Mouse (Mus musculus): Measurements from ENCODE around the gene Psen1.

Psen1 gene

DNA sequence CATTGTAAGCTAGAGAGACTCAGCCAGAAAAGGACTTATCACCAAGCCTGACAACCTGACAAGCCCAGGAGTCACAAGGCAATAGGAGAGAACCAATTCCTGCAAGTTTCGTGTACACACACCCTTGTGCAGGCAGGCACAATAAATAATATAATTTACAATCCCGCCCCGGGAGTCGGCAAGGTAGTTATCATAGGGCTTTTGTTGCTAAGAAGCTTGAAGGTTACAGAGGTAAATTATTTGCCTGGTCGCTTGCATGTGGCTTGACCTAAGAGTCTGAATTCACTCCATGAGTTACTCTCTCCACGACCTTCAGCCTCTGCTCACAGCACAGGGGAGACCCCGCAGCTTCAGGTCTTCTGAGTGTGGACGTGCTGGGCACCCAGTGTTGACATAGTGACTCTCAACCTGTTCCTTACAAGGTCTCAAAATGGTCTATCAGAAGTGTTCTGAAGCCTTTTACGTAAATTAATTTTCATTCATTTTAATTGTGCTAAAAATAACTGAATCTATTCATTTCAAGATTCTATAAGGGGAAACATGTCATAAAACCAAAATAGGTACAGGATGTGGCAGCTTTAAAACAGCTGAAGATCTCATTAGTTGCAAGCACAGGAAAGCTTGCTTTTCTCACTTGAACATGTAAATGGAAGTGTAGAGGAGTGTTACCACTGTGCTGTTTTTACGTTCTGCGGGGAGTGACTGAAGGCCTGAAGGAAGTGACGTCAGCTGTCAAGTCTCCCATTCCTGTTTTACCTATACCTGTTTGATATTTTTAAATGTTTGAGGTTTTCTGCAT, 38.8 kb downstream of the Psen1 start:
- DNase-seq: no peak

DNA sequence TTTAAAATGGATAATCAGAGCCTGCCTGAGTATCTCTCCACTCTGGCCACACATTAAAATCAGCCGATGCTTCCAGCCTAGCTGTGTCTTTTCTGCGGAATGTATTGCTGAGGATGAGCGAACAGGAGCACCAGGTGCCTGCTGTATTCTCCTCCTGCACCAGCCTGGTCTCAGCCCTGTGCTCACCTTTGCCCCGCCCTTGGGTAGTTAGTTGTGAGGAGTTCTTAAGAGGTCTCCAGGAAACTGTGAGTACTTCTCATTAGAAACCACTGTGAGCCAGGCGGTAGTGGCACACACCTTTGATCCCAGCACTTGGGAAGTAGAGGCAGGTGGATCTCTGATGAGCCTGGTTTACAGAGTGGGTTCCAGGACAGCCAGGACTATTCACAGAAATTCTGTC, 44.3 kb downstream of the Psen1 start:
- DNase-seq: no peak

DNA sequence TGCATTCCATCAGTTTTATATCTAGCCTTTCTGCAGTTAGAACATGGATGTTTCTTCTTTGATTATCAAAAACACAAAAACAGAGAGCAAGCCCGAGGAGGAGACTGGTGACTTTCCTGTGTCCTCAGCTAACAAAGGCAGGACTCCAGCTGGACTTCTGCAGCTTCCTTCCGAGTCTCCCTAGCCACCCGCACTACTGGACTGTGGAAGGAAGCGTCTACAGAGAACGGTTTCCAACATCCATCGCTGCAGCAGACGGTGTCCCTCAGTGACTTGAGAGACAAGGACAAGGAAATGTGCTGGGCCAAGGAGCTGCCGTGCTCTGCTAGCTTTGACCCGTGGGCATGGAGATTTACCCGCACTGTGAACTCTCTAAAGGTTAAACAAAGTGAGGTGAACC, 46.1 kb downstream of the Psen1 start:
- DNase-seq: no peak

DNA sequence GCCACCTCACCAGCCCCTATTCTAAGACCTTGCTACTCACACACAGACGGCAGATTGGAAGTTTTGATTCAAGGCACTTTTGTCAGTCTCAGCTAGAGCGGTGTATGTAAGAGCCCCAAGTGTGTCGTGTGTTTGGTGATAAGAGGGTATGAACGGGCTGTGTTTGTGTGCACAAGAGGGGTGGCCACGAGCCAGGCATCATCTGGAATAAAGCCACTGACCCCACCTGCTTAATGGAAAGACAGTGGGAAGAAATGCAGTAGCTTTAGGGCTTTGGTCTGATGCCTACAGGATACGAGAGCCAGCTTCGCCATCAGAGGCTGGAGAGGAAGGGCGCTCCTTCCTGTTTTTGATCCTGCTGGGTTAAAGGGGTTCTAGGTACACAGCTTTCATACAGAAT, 48.3 kb downstream of the Psen1 start:
- peak; percentile 41 to 63 for DNase-seq

DNA sequence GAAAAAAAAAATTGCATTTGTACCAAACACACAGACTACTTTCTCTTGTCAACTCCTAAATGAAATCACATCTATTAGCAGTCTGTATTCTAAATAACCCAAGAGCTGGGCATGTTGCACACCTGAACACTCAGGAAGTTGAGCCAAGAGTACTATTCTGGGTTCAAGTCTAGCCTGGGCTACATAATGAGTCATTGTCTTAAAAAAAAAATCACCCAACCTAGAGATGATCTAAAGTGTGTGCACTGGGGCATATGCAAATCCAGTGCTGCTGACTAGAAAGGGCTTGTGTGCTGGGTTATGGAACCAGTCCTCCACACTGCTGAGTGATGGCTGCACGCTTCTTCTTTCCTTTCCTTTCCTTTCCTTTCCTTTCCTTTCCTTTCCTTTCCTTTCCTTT, 50.7 kb downstream of the Psen1 start:
- DNase-seq: no peak

DNA sequence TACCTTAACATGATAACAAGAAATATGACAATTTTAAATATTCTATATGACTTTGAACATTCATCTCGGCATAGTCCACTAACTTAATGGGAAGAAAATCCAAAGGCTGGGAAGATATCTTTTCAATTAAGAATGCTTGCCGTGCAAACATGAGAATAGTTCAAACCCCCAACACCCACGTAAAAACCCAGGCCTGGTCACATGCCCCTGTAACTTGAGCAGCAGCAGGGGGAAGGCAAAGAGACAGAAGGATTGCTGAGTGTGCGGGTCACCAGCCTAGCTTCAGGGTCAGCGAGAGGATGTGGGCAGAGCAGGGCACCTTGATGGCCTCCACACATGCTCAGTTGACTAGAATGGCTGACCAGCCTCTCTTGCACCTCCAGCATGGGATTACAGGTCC, 53.8 kb downstream of the Psen1 start:
- no peak for DNase-seq

DNA sequence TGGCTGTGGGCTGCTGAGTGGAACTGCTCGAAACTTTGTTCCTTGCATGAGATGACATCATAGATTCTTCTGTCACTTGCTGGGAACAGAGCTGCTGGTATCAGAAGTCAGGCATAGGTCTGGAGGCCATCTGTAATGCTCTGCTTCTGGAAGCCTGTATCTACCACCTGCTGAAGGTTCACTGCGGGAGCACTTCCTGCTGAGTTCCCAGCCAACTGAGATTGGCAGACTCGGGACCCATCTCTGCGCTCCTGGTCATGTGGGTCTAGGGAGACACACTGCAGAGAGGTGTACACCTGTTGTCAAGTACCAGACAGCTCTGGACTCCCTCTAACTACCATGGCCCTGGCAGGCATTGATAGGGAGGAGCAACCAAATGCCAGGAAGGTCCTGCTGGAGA, 54.9 kb downstream of the Psen1 start:
- DNase-seq: peak; percentile 20 to 21

DNA sequence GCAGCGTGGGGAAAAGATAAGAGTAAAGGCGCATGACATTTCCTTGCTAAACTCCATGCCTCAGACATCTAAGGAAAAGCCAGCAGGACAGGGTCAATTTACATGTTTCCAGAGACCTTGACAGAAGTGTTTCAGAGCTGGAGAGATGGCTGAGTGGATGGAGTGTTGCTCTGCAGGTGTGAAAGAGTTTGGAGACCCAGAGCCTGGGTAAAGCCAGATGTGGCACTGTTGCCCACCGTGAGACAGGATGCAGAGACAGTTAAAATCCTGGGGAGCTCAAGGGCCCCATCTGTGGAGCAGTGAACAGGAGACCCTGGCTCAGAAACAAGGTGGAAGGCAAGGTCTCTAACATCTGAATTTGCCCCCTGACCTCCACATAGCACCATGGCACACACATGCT, 55.8 kb downstream of the Psen1 start:
- DNase-seq: no peak

DNA sequence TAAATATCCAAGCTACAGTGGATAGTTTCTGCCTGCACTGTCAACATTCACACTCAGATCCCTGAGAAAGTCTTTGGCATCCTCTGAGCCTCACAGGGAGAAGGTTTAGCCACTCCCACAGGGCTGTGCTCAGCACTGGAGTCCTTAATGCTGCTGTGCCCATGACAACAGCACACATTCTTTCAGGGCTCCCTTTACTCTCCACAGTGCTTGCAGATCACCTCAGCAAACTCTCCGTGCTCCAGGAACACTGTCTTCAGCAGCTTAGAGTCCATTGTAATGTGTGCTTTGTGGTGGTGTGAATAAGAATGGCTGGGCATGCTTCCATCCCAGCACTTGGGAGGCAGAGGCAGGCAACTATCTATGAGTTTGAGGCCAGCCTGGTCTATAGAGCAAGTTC, 61.2 kb downstream of the Psen1 start:
- no peak for DNase-seq

DNA sequence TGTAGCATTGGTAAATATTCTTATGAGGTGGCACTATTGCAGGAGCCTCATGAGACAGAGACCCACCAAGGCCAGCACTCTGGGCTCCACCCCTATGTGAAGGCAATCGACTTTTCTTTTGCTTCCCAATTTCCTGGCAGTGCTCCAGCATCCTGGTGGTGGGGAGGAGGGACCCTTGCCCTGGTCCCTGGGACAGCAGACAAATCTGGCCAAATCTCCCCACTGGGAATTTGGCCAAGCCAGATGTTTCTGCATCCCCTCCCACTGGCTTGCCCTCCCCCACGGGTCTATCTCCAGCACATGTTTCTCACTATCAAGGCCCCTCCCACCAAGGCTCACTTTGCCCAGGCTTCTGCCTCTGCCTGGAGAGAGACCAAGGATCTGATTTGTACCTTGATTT, 64.5 kb downstream of the Psen1 start:
- peak in 1 of 2 experiments; percentile 23 for DNase-seq

DNA sequence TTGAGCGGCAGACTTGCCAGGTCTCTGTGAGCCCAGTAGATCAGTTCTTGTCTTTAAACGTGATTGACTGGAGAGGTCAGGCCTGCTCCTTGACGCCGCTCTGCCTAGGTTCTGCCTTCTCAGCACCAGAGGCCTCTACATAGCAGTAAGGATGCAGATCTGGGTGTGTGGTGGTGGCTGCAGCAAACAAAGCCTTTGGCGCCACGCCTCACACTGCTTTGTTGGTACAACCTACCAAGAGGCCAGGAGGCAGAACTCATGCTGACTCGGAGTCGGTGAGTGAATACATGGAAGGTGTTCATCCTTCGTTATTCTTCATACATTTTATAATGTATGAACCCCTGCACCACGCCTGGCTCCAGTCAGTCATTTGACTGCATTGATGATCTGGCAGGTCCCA, 70.8 kb downstream of the Psen1 start:
- no peak for DNase-seq

DNA sequence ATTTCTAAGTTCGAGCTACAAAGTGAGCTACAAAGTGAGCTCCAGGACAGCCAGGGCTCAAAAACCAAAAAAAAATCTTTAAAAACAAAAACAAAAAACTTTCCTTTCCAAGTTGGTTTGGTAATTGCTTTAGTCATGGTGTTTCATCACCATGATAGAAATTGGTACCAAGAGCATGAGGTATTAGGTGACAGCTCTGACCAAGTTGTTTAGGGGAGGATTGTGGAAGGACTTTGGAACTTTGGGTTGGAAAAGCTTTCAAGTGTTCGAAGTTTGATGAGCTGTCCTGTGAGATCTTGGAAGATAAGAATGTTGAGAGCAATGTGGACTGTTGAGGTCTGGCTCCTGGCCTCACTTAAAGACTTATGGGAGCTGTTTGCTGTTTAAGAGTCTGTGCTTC, 72.2 kb downstream of the Psen1 start:
- DNase-seq: no peak

DNA sequence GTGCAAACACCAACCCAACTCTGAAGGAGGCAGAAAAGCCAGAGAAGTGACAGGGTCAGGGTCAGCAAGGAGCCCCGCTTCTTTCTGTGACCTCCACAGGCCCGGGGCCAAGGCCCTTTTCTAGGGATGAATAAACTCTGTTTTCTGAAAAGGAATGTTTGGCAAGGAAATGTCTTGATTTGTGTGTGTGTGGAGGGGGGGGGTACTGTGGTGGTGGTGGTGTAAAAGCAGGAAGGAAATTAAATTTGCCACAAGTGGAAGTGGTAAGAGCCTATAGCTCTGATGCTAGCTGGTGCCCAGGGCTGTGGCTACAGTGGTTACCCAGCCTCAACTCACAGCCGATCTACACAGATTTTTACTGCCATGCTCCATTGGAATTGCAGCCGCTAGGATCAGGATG, 74.8 kb downstream of the Psen1 start:
- no peak for DNase-seq

DNA sequence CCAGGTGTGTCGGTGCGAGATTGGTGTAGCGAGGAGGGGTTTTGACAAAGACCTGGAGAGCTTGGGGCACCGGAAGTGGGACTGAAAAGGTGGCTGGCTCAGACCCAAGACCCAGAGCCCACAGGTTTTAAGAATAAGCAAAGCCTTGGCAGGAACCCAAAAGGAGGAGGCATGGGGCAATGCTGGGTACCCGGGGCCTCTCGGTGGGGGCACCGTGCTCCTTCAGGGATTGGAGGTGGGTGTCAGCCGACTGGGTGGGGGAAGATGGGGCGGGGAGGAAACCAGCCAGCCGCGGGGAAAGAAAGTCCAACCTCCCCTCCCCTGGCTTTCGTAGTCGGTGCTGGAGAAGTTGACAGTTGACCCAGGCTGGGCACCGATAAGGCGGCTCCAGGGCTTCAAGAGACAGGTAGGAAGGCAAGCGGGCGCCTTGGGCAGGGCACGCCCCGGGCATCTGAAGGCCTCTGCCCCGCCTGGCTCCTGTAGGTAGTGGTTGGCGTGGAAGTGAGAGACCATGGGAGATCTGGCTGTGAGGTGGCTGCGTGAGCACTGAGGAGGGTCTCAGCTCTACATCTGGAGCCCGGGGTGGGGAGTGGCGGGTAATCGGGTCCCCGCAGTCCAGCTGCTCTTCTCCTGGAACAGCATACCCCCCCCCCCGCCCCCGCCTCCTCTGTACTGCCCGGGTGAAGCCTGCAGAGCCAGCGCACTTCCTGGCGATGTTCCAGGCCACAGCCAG, 75.5 kb downstream of the Psen1 start, which contains the start of gene Papln:
Gene Papln, plus strand, starts transcription at position 324 of the 733 bp plus-strand sequence.
- DNase-seq: no peak

DNA sequence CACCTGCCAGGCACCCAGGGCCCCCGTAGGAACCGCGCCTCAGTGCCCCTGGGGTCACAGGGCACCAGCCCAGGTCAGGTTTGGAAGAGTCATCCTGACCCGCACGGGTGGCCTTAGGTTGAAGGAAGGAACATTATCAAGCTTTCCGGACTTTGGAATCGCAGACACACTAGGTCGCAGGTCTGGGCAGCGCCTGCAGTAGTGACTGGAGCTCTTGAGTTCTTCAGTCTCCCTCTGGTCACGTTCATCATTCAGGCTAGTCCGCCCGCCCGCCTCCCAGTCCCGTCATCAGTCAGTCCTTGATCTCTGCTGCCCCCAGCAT, 76.1 kb downstream of the Psen1 start:
- no peak for DNase-seq

DNA sequence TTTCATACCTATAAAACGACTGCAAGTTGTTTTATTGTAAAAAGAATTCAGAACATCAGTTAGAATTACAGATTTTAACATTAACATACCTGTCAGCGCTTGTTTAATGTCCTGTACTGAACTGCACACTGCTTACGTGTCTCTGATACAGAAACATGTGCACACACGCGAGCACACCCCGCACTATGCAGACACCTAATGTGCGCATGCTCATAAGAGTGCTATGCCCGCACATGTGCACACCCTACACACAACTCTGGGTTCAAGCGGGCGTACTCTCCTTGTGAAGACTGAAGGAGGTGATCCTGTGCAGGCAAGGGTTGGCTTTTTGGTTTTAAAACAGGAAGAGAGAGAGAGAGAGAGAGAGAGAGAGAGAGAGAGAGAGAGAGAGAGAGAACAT, 76.6 kb downstream of the Psen1 start:
- DNase-seq: no peak

DNA sequence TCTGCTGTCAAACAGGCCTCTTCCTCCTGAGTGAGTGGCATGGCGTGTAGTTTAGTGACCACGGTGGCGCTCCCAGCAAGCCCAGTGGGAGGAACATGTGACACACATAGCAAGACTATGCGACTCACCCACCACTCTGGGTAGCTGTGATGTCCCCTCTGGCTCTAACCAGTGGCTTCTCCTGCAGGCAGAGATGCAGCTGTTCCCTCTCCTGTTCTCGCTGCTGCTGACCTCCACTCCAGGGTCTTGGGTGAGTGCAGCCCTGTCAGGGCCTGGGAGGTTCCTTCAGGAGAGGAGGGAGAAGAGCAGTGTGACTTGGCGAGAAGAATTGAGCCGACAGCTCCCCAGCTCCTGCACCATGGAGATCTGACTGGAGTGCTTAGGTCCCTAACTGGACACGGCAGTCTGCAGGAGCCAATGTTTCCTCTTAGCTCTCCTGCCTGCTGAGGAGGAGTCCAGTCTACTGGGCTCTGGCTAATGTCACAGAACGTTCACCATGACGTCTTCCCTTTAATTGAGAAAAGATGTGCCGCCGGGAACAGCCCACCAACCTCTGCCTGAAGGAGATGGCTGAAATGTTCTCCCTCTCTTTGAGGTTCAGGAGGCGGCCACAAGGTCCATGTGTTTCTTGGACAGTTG, 78.1 kb downstream of the Psen1 start:
- no peak for DNase-seq

DNA sequence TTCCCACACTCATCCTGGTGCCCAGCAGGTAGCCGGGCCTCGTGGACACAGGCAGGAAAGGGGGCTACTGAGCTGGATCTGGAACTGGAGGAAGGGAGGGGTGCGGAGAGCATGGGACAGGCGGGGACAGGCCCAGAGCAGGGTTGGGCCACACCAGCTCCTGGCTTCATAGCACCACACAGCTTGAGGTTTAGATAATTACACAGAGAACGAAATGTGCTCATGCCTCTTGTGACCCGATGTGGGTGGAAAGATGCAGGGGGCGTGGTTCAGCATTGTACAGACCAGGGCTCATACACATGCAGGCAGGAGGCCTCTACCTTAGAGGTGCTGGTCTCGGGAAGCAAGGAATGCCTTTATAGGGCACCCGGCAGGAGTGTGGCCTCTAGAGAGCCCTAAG, 79.9 kb downstream of the Psen1 start:
- no peak for DNase-seq

DNA sequence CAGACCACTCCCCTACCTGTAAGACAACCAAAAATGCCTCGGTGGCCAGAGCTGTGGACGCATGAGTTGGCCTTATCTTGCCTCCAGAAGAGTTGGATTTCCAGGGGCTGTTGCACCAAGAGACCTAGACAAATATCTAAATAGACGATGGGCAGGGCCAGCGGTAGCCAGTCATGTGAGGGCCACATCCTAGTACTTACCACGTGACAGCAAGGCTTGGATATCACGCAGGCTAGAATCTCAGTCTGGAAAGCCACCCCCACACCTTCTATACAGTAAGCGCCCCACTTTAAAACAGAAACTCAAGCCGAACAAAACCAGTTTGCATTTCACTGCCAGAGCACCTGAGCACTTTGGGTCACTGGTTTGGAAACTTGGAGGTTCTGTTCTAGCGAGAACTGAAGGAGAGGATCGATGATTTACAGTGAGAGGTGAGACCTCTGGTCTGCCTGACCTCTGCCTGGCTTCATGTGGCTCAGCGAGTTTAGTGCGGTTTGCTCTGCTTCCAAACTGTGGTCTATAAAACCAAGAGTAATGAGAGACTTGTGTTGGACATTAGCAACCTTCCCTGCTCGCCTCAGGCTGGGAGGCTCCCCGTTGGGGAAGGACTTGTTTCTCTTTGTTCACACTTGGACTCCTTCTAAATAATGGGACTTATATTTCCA, 80.4 kb downstream of the Psen1 start:
- DNase-seq: no peak

DNA sequence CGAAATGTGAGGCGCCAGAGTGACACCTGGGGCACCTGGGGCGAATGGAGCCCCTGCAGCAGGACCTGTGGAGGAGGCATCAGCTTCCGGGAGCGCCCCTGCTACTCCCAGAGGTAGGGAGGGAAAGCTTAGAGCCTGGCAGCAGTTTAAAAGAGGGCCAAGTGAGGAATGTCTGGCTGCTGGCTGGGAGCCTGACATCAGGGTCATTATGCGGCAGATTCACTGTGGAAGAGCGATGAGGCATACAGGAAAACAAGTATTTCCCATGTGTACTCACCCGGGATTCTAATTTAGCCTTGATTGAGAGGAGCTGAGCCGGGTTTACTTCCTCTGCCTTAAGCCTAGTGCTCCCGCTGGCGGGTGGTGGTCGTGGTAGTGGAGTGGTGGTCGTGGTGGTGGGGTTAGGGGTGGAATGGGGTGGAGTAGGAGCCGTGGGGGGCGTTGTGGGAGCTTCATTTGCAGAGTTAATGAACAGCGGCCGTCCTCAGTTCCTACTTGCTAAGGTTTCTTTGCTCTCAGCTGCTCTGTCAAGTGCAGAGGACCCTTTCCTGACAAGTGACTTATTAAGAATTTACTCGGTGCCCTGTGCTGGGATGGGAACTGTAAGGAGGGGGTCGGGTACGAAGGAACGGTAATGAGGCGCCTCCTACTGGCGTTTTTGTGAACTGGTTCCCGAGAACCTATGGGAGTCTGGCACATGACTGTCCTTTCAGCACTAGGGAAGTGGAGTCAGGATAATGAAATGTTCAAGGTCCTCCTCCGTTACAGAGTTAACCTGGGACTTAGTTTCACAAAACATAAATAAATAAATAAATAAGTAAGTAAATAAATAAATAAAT, 82.7 kb downstream of the Psen1 start:
- peak; percentile 70 to 87 for DNase-seq

DNA sequence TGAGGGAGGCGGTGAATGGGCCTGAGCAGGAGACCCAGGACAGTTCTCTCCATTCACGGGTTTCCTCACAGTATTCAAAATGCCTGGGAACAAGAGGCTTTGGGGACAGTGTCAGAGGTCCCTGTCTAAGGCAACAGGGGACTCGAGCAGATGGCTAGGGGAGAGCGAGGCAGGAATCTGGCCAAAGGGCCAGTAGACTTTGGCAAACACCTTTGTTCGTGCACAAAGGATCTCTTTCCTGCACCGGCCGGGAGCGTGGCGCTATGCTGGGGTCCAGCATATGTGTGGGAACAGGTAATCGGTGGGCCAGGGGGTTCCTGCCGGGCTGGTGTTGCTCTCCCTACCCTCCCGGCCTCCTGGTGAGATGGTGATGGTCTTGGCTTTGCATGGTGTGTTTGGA, 87.7 kb downstream of the Psen1 start:
- peak; percentile 58 to 59 for DNase-seq

DNA sequence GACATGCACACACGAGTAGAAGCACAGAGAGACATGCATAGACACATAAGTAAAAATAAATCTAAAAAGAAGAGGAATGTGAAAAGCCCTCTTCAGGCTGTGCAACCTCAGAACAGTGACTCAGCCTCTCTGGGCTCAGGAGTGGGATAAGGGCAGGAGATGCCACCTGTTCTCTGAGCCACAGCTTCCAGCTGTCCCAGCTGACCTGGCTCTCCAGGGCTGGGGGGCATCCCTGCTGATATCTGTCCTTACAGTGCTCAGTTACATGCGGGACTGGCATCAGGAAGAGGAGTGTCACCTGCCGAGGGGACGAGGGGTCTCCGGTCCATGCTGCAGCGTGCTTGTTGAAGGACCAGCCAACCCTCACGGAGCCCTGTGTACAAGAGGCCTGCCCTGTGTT, 88.8 kb downstream of the Psen1 start:
- DNase-seq: no peak

DNA sequence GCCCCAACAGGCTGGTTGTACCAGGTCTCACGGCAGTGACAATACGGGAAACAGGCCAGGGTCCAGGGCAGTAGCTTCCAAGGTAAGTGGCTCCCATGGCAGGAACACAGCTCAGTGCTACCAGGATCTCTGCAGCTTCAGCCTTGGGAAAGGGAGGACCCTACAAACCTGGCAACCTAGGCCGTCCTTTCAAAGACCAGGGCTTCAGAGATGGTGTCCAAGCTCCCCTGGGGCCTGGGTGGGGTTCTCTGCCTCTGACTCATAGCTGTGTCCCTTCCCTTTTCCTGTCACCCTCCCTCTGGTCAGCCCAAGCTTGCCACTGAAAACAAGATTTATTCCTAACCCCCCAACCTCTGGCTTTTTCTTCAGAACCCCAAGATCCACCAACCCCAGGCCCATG, 92.2 kb downstream of the Psen1 start:
- peak in 1 of 2 experiments; percentile 24 for DNase-seq
